Mouse (Mus musculus) left cerebral cortex, postnatal 36 days (tissue): ENCODE measurements at regions not wholly inside any gene's neighbourhood (a gene's known extent, or its start where the extent isn't known, plus 50 kb on each side); places are given as distances from the start of the nearest gene placed in this dataset.

Experiments
- DNase-seq, 2 experiments: peaks; one replicate each; pipeline ENCODE4 v3.0.0; 2021 to 2022; ENCODE audit warnings: low spot score in 2 of 2, mixed read lengths in 1 of 2
- intact Hi-C: fragments of 180-260 bp; cut with DNase I; formaldehyde crosslinking; loops from one replicate; pipeline ENCODE4 v1.15.1; 2025

DNA sequence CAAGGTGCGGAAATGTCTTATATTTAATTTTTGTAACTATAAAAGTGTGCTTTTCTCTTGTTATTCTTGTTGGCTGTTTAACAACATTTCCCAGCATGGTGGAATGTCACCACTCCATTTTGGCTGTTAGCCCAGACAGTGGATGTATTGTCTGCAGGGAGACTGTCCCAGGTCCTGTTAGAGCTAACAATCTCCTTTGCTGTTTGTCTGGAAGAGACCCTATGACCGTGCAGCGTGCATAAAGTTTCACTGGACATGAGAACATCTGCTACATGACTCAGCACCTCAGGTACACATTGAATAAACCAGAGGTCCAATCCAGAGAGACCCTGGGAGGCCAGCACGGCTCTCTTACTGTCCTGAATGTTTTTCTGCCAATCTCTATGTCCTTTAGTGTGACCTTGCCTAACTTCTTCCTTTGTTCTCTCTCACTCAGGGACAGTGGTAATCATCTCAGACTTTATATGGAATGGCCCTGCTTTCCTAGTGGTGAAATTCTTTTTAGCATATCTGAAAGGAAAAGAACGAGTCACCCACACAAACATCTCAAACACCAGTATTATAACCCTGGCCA is 450.7 kb downstream of the Fgf9 start:
- DNase-seq: no peak
- intact Hi-C loops: no loop called here

DNA sequence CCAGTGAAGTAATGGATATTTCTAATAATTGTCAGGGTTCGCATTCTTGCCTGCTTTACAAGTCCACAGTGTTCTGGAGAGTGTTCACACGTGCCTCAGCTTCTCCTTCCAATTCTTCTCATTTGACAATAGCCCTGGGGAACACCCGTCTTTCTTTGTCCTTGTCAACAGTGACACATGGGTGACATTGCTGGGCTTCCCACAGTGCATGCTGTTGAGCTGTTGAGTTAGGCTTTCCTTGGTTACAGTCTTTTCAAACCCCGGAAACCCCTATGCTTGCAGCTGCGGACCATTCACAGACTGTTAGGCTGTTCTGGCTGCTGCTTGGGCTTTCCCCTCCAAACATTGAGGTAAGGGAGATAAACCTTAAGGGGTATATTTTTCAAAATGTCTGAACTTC is 450.0 kb downstream of the Fgf9 start:
- no peak for DNase-seq
- intact Hi-C loops: no loop called here

- DNase-seq: no peak
- intact Hi-C loops: no loop called here
These were observed 448.7 kb downstream of the Fgf9 start for GRCm38 (mm10) chr14:58519086-58519485.

DNA sequence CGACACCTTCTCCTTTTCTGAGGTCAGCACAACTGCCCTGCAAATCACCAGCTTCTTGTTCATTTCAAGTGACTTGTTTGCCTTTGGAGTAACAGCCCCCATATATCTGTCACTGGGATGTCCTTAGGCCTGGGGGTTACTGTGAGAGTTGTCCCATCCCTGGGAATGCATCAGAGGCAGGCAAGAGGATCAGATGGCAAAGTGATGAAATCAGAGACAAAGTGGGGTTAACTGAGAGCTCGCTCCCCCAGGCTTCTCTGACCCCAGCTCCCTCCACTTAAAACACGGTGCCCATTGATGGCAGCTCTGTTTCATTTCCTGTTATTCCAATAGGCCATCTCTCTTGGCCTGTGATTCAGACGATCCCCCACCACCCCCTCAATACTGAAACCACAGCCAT is 446.2 kb downstream of the Fgf9 start:
- no peak for DNase-seq
- intact Hi-C loops: no loop called here

GRCm38 (mm10) chr14:58512177-58512576 is 441.8 kb downstream of the Fgf9 start:
- no peak for DNase-seq
- intact Hi-C loops: no loop called here

GRCm38 (mm10) chr14:58511571-58511985 is 441.2 kb downstream of the Fgf9 start:
- no peak for DNase-seq
- intact Hi-C loops: no loop called here

DNA sequence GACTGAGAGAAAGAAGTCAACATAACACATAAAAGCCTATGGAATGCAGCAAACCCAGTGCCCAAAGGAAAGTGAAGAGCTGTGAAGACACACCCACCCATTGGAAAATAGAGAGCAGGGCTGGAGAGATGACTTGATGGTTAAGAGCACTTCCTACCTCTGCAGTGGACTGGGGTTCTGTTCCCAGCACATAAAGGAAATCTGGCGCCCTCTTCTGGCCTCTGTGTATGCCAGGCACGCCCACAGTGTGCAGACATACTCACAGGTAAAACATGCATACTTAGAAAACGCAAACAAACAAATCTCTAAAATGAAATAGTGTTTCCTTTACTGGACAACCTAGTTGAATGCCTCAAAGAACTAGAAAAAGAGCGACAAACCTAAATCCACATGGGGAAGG is 440.4 kb downstream of the Fgf9 start:
- intact Hi-C loops: no loop called here
- DNase-seq: no peak

- DNase-seq: no peak
- intact Hi-C loops: no loop called here
These were observed 438.8 kb downstream of the Fgf9 start for GRCm38 (mm10) chr14:58509106-58509505.

DNA sequence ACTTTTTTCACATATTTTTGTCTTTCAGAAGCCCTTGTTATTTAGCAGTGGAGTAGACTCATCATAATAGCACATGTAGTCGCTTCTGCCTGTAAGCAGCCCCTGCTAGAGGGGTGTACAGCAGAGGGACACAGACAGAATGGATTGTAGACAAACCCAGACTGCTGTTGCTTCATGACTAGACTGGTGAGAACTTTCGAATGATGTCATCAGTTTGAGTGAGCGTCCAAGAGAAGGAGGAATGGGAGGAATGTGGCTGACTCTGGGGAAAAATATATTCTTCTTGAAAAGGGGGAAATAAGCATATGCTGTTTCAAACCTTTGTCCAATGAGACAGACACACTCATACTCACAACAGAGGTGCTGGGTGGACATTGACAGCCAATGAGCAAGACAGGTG is 436.1 kb downstream of the Fgf9 start:
- intact Hi-C loops: no loop called here
- DNase-seq: no peak

DNA sequence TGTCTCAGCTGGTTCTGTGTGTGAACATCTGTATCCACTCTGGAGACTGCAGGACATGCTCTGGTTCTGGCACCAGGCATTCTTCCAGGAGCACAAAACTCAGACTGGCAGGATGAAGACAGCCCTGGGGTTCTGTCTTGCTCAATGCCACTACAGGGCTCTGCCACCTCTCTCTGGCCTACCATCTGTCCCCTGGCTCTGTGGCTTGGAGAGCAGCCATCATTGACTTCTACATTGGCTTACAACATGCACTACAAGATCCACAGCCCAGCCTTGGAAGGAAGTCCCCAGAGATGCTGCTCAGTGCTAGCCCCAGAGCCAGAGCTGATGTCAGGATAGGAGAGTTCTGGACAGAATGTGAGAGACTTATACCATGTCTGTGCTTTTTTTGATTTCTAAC is 435.5 kb downstream of the Fgf9 start:
- intact Hi-C loops: no loop called here
- no peak for DNase-seq

GRCm38 (mm10) chr14:58502890-58503289 is 432.5 kb downstream of the Fgf9 start:
- intact Hi-C loops: no loop called here
- no peak for DNase-seq

- intact Hi-C loops: no loop called here
- DNase-seq: no peak
These were observed 429.7 kb downstream of the Fgf9 start for GRCm38 (mm10) chr14:58500014-58500413.

DNA sequence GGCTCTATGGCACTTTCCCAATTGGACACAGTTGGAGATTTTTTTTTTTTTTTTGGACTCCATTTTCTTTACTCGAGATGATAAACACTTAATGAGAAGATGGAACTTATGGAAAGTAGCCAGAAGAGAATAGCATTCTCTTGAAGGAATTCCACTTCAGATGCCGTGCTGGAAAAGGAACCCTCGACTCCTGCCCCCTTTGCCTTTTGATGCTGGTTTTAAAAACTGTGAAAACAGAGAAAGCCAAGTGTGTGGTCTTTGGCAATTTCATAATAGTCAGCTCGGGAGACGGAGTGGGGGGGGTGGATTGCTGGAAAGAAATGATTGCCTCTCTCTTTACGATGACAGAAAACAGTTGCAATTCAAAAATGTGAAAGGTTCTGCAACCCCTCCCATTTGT is 429.2 kb downstream of the Fgf9 start:
- intact Hi-C loops: no loop called here
- no peak for DNase-seq

DNA sequence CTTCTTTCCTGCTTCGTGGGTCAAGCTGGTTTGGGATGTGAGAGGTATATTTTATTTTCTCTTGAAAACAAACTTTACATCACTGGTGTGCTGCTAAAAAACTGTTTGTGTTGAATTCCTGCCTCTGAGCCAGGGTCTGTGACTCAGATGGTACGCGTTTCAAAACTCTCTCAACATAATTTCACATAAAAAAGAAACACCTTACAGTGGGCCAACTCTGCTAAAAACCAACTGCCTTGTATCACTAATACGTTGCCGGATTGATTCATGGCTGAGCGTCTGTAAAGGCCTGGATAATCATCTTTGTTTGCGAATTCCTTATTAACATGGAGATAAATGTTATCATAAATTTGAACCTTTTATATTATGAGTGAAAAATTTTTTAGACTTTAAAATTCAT is 428.7 kb downstream of the Fgf9 start:
- no peak for DNase-seq
- intact Hi-C loops: no loop called here

GRCm38 (mm10) chr14:58496902-58497301 is 426.6 kb downstream of the Fgf9 start:
- DNase-seq: no peak
- intact Hi-C loops: no loop called here

DNA sequence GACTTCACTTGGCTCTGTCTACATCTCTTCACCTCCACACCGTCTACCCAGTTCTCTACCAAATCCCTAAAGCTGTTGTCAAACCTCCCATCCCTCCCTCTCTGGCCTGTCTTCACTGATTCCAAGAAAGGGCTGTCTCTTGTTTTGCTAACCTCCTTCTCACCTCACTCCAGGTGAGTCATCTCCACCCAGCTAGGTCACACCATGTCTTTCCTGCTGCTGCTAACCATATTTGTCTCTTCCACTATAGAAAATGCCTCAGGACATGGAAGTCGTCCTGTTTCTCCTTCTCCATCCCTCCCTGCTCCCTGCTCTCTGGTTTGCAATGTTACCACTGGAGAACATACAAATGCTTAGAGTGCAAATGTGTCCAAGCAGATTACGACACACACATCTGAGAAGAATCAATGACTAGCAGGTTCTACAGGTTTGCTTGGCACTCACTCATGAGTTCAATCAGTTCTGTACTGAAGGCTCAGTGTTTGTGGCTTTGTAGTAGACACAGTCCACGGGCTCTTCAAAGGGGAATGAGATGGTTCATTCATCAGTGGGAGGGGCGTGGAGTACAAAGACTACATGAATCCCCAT is 424.1 kb downstream of the Fgf9 start:
- DNase-seq: no peak
- intact Hi-C loops: no loop called here

GRCm38 (mm10) chr14:58492118-58492517 is 421.8 kb downstream of the Fgf9 start:
- intact Hi-C loops: no loop called here
- no peak for DNase-seq

GRCm38 (mm10) chr14:58488803-58489202 is 418.5 kb downstream of the Fgf9 start:
- intact Hi-C loops: no loop called here
- DNase-seq: no peak

- intact Hi-C loops: no loop called here
- DNase-seq: no peak
These were observed 417.5 kb downstream of the Fgf9 start for GRCm38 (mm10) chr14:58487836-58488235.

DNA sequence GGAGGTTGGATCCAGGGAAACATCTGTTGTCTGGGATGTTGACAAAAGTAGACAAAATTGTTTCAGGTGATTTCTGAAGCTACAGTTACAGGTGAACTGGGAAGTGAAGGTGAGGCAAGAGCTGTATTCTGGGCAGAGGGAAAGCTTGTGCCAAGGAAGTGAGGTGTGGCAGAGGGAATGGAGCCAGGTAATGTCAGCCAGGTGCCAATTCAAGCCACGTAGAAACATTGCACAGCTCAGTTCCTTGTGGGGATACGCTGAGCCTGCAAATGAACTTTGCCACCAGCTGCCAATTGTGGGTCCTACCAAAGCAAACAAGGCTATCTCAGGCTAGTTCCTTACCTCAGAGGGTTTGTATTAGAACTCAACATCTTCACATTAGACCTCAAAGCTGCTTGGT is 410.1 kb downstream of the Fgf9 start:
- intact Hi-C loops: no loop called here
- no peak for DNase-seq

GRCm38 (mm10) chr14:58470678-58471077 is 400.3 kb downstream of the Fgf9 start:
- intact Hi-C loops: no loop called here
- DNase-seq: no peak

DNA sequence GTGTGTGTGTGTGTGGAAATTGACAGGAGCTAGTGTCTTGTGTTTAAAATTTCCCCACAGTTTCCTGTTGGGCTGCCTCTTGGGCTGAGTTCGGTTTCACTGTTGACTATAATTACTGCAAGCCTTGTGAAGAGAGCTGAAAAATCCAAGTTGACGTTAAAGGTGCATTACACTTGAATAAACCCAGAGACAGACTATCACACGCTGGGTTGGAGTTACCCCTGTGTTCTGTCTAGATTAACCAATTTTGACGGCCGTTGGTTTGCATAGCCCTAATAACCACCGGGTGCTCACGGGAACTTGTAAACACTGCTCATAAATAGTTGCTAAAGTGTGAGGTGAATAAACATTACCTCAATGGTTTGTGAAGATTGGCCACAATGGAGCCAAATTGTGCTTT is 398.1 kb downstream of the Fgf9 start:
- intact Hi-C loops: no loop called here
- DNase-seq: no peak
